Mouse (Mus musculus) midbrain, embryonic 14.5 days (tissue): ENCODE data around the gene Dpp9. TPM values are rescaled to one million over a fixed set of nuclear protein-coding genes. Genes with fewer than 3 reads are reported as not detected.

Source experiments
- microRNA counts: library from miRNA; unstranded; fragments of <30 nt; microRNA quantifications from one replicate; lab custom pipeline; 2016
- microRNA-seq: library from miRNA; unstranded; fragments of <30 nt; microRNA quantifications from one replicate; pipeline ENCODE4, GENCODE M21; 2016
- polyA plus RNA-seq: library from polyadenylated mRNA; unstranded; fragments of >200 nt; fragmentation: Nextera tagmentation; extraction: Ambion mirVana; gene quantifications from 2 replicates; pipeline ENCODE4 v1.2.1, GENCODE M21; 2014

Dpp9 gene
- polyA plus RNA-seq, 1 experiment from 2014 or later = 26.7 TPM

MicroRNAs encoded within 50 kb of the gene (microRNA counts, 519-probe panel; counts per million panel counts)
- microRNA mmu-miR-7b (lab: Ali Mortazavi, UCI) = not detected

Small RNA genes lying within 50 kb of the gene (microRNA-seq; reads per million reads assigned to microRNA genes)
- not detected for gene Gm44397
- 1,322 reads per million, percentile 84 among the genes with 10 or more reads in this experiment for gene Mir7b

Other genes with a start within 250 kb of the Dpp9 start
- gene Shd, start 248.4 kb downstream of the Dpp9 start, polyA plus RNA-seq = 178 and 209 TPM in 2 replicates
- 141 and 188 TPM in 2 replicates for gene Fsd1, start 232.4 kb downstream of the Dpp9 start, polyA plus RNA-seq
- 5.1 and 5.5 TPM in 2 replicates for gene Stap2, start 213.3 kb downstream of the Dpp9 start, polyA plus RNA-seq
- gene Mpnd, start 213.2 kb downstream of the Dpp9 start, polyA plus RNA-seq = 164 and 169 TPM in 2 replicates
- 96.2 and 96.3 TPM in 2 replicates for gene Sh3gl1, start 182.3 kb downstream of the Dpp9 start, polyA plus RNA-seq
- gene Chaf1a, start 178.5 kb downstream of the Dpp9 start, polyA plus RNA-seq = 3.3 and 4.8 TPM in 2 replicates
- gene Ubxn6, start 143.9 kb downstream of the Dpp9 start, polyA plus RNA-seq = 74.9 and 79.5 TPM in 2 replicates
- 106 and 113 TPM in 2 replicates for gene Hdgfl2, start 139.3 kb downstream of the Dpp9 start, polyA plus RNA-seq
- gene Plin4, start 109.1 kb downstream of the Dpp9 start, polyA plus RNA-seq = 0.13 TPM in 2 replicates
- gene Plin5, start 101.3 kb downstream of the Dpp9 start, polyA plus RNA-seq = 0.55 and 1.0 TPM in 2 replicates
- 0.15 and 0.34 TPM in 2 replicates for gene Lrg1, start 96.9 kb downstream of the Dpp9 start, polyA plus RNA-seq
- gene Sema6b, start 78.6 kb downstream of the Dpp9 start, polyA plus RNA-seq = 16.4 and 18.2 TPM in 2 replicates
- gene Tnfaip8l1, start 56.4 kb downstream of the Dpp9 start, polyA plus RNA-seq = 8.5 and 10.5 TPM in 2 replicates
- 55.1 and 57.5 TPM in 2 replicates for gene Mydgf, start 35.0 kb downstream of the Dpp9 start, polyA plus RNA-seq
- 16.9 and 21.4 TPM in 2 replicates for gene Fem1a, start 37.9 kb upstream of the Dpp9 start, polyA plus RNA-seq
- gene Ticam1, start 57.9 kb upstream of the Dpp9 start, polyA plus RNA-seq = 0.78 and 1.6 TPM in 2 replicates
- gene Plin3, start 74.0 kb upstream of the Dpp9 start, polyA plus RNA-seq = 6.4 and 11.6 TPM in 2 replicates
- gene Arrdc5, start 81.4 kb upstream of the Dpp9 start, polyA plus RNA-seq = not detected in 2 replicates
- 11.3 and 21.5 TPM in 2 replicates for gene Uhrf1, start 84.4 kb upstream of the Dpp9 start, polyA plus RNA-seq
- 72.4 and 78.9 TPM in 2 replicates for gene Kdm4b, start 107.2 kb upstream of the Dpp9 start, polyA plus RNA-seq